Mouse (Mus musculus) bone marrow macrophage, adult 2 months (primary cell): ENCODE measurements at regions not wholly inside any gene's neighbourhood (a gene's known extent, or its start where the extent isn't known, plus 50 kb on each side); places are given as distances from the start of the nearest gene placed in this dataset.

ENCODE experiments used
- CTCF ChIP-seq: IDR thresholded peaks from 2 replicates; pipeline ENCODE4 v1.5.1; 2012; ENCODE audit warnings: low read depth, mild to moderate bottlenecking, low read length, moderate library complexity
- POLR2A ChIP-seq: IDR thresholded peaks from 2 replicates; pipeline ENCODE4 v1.6.1; 2012; ENCODE audit warnings: mild to moderate bottlenecking, low read depth, low read length, borderline replicate concordance

GRCm38 (mm10) chr12:8853858-8854257, 67.6 kb upstream of the Laptm4a start:
- TF ChIP-seq CTCF (no peak), POLR2A (no peak)
